Mouse (Mus musculus) lung, adult 10 weeks (tissue): ENCODE results near the gene Olfr1206. TPM values are rescaled to one million over a fixed set of nuclear protein-coding genes. Genes with fewer than 3 reads are reported as not detected.

Experiments
- polyA plus RNA-seq: library from polyadenylated mRNA; stranded (reverse); fragments of 350-450 nt; fragmentation: Illumina TruSeq; extraction: RNeasy Lipid Tissue Mini Kit (QIAGEN cat#74804); gene quantifications from one replicate; pipeline ENCODE4 v1.2.3, GENCODE M21; 2014; ENCODE audit warnings: low read depth, low replicate concordance; ENCODE audit not compliant: insufficient read depth

Gene Olfr1206
- polyA plus RNA-seq, result not detected

GRCm38 (mm10) chr2:88862931-88863330 lies at the start of gene Olfr1206:
Olfr1206 (plus strand) TSS chr2:88863231.

GRCm38 (mm10) chr2:88814196-88814595 lies 48.8 kb upstream of the Olfr1206 start, which contains the start of gene Olfr1202:
Olfr1202 (plus strand) TSS chr2:88814496.

GRCm38 (mm10) chr2:88829437-88829836 lies 33.6 kb upstream of the Olfr1206 start, which contains the start of gene Olfr1205:
Olfr1205 (plus strand) TSS chr2:88829737.

GRCm38 (mm10) chr2:88848992-88849391 lies 14.0 kb upstream of the Olfr1206 start, which contains the start of gene Olfr1204:
Olfr1204 (plus strand) TSS chr2:88849292.

GRCm38 (mm10) chr2:88902211-88902610 lies 39.2 kb downstream of the Olfr1206 start, which contains the start of gene Olfr1208:
Olfr1208 (minus strand) TSS chr2:88902311.

GRCm38 (mm10) chr2:88915057-88915456 lies 52.0 kb downstream of the Olfr1206 start, which contains the start of gene Olfr1209:
Olfr1209 (minus strand) TSS chr2:88915157.

Other genes with a start within 250 kb of the Olfr1206 start
- not detected for gene Olfr1191-ps1, start 222.7 kb upstream of the Olfr1206 start, polyA plus RNA-seq
- not detected for gene Olfr1192-ps1, start 214.7 kb upstream of the Olfr1206 start, polyA plus RNA-seq
- not detected for gene Olfr1193, start 187.6 kb upstream of the Olfr1206 start, polyA plus RNA-seq
- not detected for gene Olfr1195, start 174.0 kb upstream of the Olfr1206 start, polyA plus RNA-seq
- gene Olfr1196, start 158.6 kb upstream of the Olfr1206 start, polyA plus RNA-seq, result not detected
- gene Olfr1197, start 130.9 kb upstream of the Olfr1206 start, polyA plus RNA-seq, result not detected
- not detected for gene Olfr1198, start 111.9 kb upstream of the Olfr1206 start, polyA plus RNA-seq
- not detected for gene Olfr1199, start 102.8 kb upstream of the Olfr1206 start, polyA plus RNA-seq
- gene Olfr1200, start 92.7 kb upstream of the Olfr1206 start, polyA plus RNA-seq, result not detected
- gene Olfr1201, start 70.2 kb upstream of the Olfr1206 start, polyA plus RNA-seq, result not detected
- not detected for gene Olfr1202, start 48.7 kb upstream of the Olfr1206 start, polyA plus RNA-seq
- not detected for gene Olfr1205, start 33.5 kb upstream of the Olfr1206 start, polyA plus RNA-seq
- not detected for gene Olfr1204, start 13.9 kb upstream of the Olfr1206 start, polyA plus RNA-seq
- gene Olfr1208, start 39.1 kb downstream of the Olfr1206 start, polyA plus RNA-seq, result not detected
- gene Olfr1209, start 51.9 kb downstream of the Olfr1206 start, polyA plus RNA-seq, result not detected
- not detected for gene Olfr1211, start 74.9 kb downstream of the Olfr1206 start, polyA plus RNA-seq
- gene Olfr1212, start 90.7 kb downstream of the Olfr1206 start, polyA plus RNA-seq, result not detected
- gene Gm13762, start 117.0 kb downstream of the Olfr1206 start, polyA plus RNA-seq, result not detected
- gene Olfr1214, start 129.4 kb downstream of the Olfr1206 start, polyA plus RNA-seq, result not detected
- not detected for gene Olfr1215, start 143.7 kb downstream of the Olfr1206 start, polyA plus RNA-seq
- gene Olfr1216, start 155.1 kb downstream of the Olfr1206 start, polyA plus RNA-seq, result not detected
- gene Olfr1217, start 168.8 kb downstream of the Olfr1206 start, polyA plus RNA-seq, result not detected
- gene Olfr1218, start 198.0 kb downstream of the Olfr1206 start, polyA plus RNA-seq, result not detected
- not detected for gene Olfr1219, start 220.3 kb downstream of the Olfr1206 start, polyA plus RNA-seq
- not detected for gene Olfr1220, start 243.6 kb downstream of the Olfr1206 start, polyA plus RNA-seq